Mouse (Mus musculus): ENCODE data around the gene Inhbb. TPM values are rescaled to one million over a fixed set of nuclear protein-coding genes. Genes with fewer than 3 reads are reported as not detected.

Gene Inhbb
- 0.32 and 0.36 TPM in 2 replicates for polyA plus RNA-seq (2015; fragmentation: Nextera tagmentation; extraction: Ambion mirVana)

DNA sequence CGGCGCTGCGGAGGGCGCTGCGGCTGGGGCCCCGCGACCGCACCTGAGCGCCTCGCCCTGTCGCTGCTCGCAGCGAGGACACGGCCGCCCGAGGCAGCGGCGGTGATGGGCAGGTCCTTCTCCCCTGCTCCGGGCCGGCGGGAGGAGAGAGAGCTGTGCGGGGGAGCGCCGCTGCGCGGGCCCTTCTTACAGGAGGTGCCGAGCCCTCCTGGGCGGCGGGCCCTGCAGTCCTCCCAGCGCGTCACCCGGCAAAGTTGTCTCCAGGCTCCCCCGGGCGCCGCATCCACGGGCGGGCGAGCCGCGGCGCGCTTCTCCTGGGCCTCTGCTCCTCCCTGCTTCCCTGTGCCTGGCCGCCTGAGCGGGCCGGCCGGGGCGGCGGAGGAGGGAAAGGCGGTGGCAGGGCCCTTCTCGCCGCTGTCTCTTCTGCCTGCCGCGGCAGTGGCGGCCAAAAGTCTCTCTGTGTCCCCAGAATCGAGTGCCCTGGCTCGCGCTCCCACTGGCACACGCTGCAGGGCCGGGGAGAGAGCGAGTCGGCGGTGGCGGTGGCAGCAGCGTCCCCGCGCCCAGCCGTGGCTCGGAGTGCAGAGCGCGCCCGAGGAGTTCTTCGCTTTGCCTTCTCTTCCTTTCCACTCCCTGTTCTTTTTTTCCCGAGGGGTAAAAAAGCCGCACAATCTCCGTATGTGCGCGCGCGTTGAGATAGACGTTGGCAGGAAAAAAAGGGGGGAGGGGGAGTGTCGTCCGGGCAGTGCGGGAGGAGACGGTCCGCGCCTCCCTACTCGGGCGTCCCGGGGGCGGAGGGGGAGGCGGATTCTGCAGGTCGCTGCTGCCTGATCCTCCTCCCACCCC, at the start of gene Inhbb:
Gene Inhbb (minus strand): TSS at position 673 of the 846 bp plus-strand sequence.
- H3K4me2 ChIP-seq (replicated peaks; ENCODE audit: low read depth, low read length) = peak within 1 kb of the TSS; percentile 97
- under 1% methylated on average over 83 of the region's 92 CpGs for WGBS
- H3K27ac ChIP-seq (ENCODE audit: low read length) = no peak within 1 kb of the TSS
- ATAC-seq (ENCODE audit: low FRiP score, low TSS enrichment) = peak; percentile 52
- peak within 1 kb of the TSS; percentile 48 for H3K9ac ChIP-seq (replicated peaks; ENCODE audit: low read length)
- H3K36me3 ChIP-seq (ENCODE audit: insufficient read depth, low read length) = no peaks in the 10 kb centered on the region
- peaks cover 16% of the 10 kb centered on the region for H3K4me1 ChIP-seq (ENCODE audit: insufficient read depth, low read length)
- no peaks in the 10 kb centered on the region for H3K9me3 ChIP-seq (ENCODE audit: low read length)
- peaks cover 74% of the 10 kb centered on the region for H3K27me3 ChIP-seq (ENCODE audit: insufficient read depth, low read length)
- peak within 1 kb of the TSS; percentile 68 for H3K4me3 ChIP-seq (ENCODE audit: low read length)

GRCm38 (mm10) chr1:119463386-119463785, 41.3 kb upstream of the Inhbb start:
- H3K36me3 ChIP-seq (ENCODE audit: insufficient read depth, low read length) = no peaks in the 10 kb centered on the region
- ATAC-seq (ENCODE audit: low FRiP score, low TSS enrichment) = 0 out of 2 replicates have a peak, but pooled peaks have one; percentile 24
- H3K4me1 ChIP-seq (ENCODE audit: insufficient read depth, low read length) = no peaks in the 10 kb centered on the region
- no peak overlapping the region for H3K27ac ChIP-seq (ENCODE audit: low read length)
- no peak overlapping the region for H3K4me3 ChIP-seq (ENCODE audit: low read length)
- 40% methylated on average over 2 of the region's 2 CpGs for WGBS
- no peak overlapping the region for H3K9ac ChIP-seq (replicated peaks; ENCODE audit: low read length)
- no peaks in the 10 kb centered on the region for H3K9me3 ChIP-seq (ENCODE audit: low read length)
- no peak overlapping the region for H3K4me2 ChIP-seq (replicated peaks; ENCODE audit: low read depth, low read length)
- H3K27me3 ChIP-seq (ENCODE audit: insufficient read depth, low read length) = no peaks in the 10 kb centered on the region

GRCm38 (mm10) chr1:119460062-119460461, 38.0 kb upstream of the Inhbb start:
- ATAC-seq (ENCODE audit: low FRiP score, low TSS enrichment) = no peak
- H3K9me3 ChIP-seq (ENCODE audit: low read length) = no peaks in the 10 kb centered on the region
- no peak overlapping the region for H3K9ac ChIP-seq (replicated peaks; ENCODE audit: low read length)
- H3K4me1 ChIP-seq (ENCODE audit: insufficient read depth, low read length) = peaks cover 15% of the 10 kb centered on the region
- WGBS = 79% methylated on average over 2 of the region's 2 CpGs
- no peaks in the 10 kb centered on the region for H3K36me3 ChIP-seq (ENCODE audit: insufficient read depth, low read length)
- H3K4me2 ChIP-seq (replicated peaks; ENCODE audit: low read depth, low read length) = no peak overlapping the region
- no peak overlapping the region for H3K4me3 ChIP-seq (ENCODE audit: low read length)
- peaks cover 4% of the 10 kb centered on the region; the same call in 1 of the 2 replicates for H3K27me3 ChIP-seq (ENCODE audit: insufficient read depth, low read length)
- H3K27ac ChIP-seq (ENCODE audit: low read length) = no peak overlapping the region

DNA sequence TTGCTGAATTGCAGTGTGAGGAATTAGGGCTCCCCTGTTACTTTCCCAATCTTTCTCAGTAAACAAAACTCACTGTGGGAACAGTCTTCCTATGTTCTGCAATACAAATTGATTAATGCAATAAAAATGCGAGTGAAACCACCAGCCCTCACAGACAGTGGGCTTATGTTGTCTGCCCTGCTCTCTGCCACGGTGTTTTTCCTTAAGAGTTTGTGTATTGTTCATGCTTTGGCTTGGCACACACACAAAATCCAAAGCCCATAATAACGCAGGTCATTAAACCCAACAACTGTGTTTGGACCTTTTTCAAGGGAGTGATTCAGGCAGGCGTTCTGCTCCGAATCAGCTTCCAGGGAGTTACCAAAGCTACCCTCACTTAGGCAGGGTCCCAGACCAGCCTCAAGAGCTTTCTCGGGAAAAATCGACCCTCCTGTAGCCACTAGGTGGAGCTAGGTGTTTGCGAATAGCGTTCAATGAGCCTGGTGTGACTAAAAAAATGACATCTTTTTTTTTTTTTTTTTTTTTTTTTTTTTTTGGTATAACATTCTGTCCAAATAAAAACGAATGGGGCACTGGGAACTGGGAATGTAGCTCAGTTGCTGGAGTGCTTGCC, 36.1 kb upstream of the Inhbb start:
- no peak overlapping the region for H3K4me3 ChIP-seq (ENCODE audit: low read length)
- no peaks in the 10 kb centered on the region for H3K36me3 ChIP-seq (ENCODE audit: insufficient read depth, low read length)
- no peak overlapping the region for H3K9ac ChIP-seq (replicated peaks; ENCODE audit: low read length)
- peaks cover 15% of the 10 kb centered on the region for H3K4me1 ChIP-seq (ENCODE audit: insufficient read depth, low read length)
- 10% methylated on average over 10 of the region's 10 CpGs for WGBS
- no peak for ATAC-seq (ENCODE audit: low FRiP score, low TSS enrichment)
- peaks cover 4% of the 10 kb centered on the region; the same call in 1 of the 2 replicates for H3K27me3 ChIP-seq (ENCODE audit: insufficient read depth, low read length)
- H3K4me2 ChIP-seq (replicated peaks; ENCODE audit: low read depth, low read length) = no peak overlapping the region
- H3K9me3 ChIP-seq (ENCODE audit: low read length) = no peaks in the 10 kb centered on the region
- H3K27ac ChIP-seq (ENCODE audit: low read length) = no peak overlapping the region

DNA sequence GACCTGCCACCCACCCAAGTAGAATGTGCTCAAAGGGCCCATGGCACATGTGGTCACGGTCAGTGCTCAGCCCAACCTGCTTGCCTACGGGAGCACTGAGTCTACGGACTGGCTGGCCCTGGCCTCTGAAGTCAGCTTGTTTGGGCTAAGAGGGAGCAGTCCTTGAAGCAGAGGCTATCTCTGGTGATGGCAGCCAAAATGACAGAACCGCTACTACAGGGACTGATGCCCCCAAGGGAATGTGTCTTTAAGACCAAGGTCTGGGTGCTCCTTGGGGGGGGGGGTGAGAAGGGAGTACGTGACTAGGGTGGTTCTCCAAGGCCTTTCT, 35.4 kb upstream of the Inhbb start:
- Histone ChIP-seq H3K9ac (replicated peaks; ENCODE audit: low read length) (no peak overlapping the region), H3K4me3 (ENCODE audit: low read length) (peak overlapping the region; percentile 33), H3K4me2 (replicated peaks; ENCODE audit: low read depth, low read length) (peak overlapping the region; percentile 51), H3K4me1 (ENCODE audit: insufficient read depth, low read length) (peaks cover 15% of the 10 kb centered on the region), H3K36me3 (ENCODE audit: insufficient read depth, low read length) (no peaks in the 10 kb centered on the region), H3K9me3 (ENCODE audit: low read length) (no peaks in the 10 kb centered on the region), H3K27me3 (ENCODE audit: insufficient read depth, low read length) (peaks cover 4% of the 10 kb centered on the region; the same call in 1 of the 2 replicates), H3K27ac (ENCODE audit: low read length) (no peak overlapping the region)
- ATAC-seq (ENCODE audit: low FRiP score, low TSS enrichment) = peak; percentile 66
- 12% methylated on average over 5 of the region's 5 CpGs for WGBS

DNA sequence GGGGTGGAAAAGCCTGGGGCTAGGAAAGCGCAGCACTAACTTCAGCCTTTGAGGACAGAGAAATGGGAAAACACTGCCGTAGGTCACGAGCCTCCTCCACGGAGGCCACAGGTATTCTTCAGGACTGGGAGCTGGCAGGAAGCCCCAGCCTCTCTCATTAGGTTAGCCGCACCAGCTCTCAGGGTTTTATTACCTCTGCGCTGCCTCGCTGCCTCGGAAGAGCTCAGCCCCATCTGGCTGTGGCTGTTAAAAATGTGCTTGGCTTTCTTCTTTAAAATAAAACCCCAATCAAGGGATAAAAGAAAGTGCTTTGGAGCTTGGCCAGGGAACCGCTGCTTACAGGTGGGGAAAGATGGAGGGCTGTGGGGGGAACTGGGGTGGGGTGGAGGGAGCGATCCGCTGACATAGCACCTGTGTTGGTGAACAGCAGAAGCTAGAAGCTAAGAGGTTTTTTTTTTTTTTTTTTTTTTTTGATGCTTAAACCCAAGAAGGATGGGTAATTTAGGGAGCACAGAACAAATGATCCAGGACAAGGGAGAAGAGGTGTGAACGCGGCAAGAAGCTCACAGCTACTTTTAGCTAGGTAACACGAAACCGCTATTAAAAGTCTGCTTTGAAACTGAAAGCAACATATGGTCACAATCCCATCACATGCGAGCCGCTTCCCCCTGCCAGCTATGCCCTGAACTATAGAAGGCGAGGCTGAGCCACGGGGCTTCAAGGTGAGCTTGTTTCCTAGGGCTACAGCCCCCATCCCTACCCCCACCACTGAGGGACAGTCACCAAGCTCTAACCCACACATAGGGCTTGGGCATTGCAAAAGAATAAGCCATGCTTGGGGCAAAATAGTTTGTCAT, 34.9 kb upstream of the Inhbb start:
- ATAC-seq (ENCODE audit: low FRiP score, low TSS enrichment) = peak; percentile 55
- Histone ChIP-seq H3K9ac (replicated peaks; ENCODE audit: low read length) (0 out of 2 replicates have a peak overlapping the region, but pooled peaks have one; percentile 46), H3K36me3 (ENCODE audit: insufficient read depth, low read length) (no peaks in the 10 kb centered on the region)

DNA sequence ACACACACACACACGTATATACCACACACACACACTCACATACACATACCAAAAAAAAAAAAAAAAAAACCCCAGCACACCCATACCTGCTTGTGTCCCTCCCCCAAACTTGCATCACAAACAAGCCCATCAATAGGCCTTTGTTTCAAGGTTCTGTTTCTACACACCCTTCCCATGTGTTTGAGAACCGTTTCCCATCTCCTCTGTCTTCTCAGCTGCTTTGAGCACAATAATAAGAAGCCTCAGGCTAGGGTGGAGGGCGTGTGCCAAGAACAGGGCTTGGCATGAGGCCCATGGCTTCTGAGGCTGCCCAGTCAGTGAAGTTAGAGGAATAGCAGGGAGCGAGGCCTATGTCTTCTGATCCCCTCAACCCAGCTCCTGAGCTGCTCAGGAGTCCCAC, 31.7 kb upstream of the Inhbb start:
- no peaks in the 10 kb centered on the region for H3K9me3 ChIP-seq (ENCODE audit: low read length)
- ATAC-seq (ENCODE audit: low FRiP score, low TSS enrichment) = no peak
- H3K27ac ChIP-seq (ENCODE audit: low read length) = no peak overlapping the region
- H3K4me3 ChIP-seq (ENCODE audit: low read length) = no peak overlapping the region
- H3K4me1 ChIP-seq (ENCODE audit: insufficient read depth, low read length) = peaks cover 15% of the 10 kb centered on the region
- peaks cover 4% of the 10 kb centered on the region; the same call in 1 of the 2 replicates for H3K27me3 ChIP-seq (ENCODE audit: insufficient read depth, low read length)
- H3K36me3 ChIP-seq (ENCODE audit: insufficient read depth, low read length) = no peaks in the 10 kb centered on the region
- 68% methylated on average over 3 of the region's 4 CpGs for WGBS
- no peak overlapping the region for H3K9ac ChIP-seq (replicated peaks; ENCODE audit: low read length)
- H3K4me2 ChIP-seq (replicated peaks; ENCODE audit: low read depth, low read length) = no peak overlapping the region

More for the DNA sequence above, 34.9 kb upstream of the Inhbb start:
- no peaks in the 10 kb centered on the region for H3K9me3 ChIP-seq (ENCODE audit: low read length)
- H3K4me2 ChIP-seq (replicated peaks; ENCODE audit: low read depth, low read length) = peak overlapping the region; percentile 51
- peaks cover 4% of the 10 kb centered on the region; the same call in 1 of the 2 replicates for H3K27me3 ChIP-seq (ENCODE audit: insufficient read depth, low read length)
- 4% methylated on average over 19 of the region's 19 CpGs for WGBS
- no peak overlapping the region for H3K27ac ChIP-seq (ENCODE audit: low read length)
- H3K4me1 ChIP-seq (ENCODE audit: insufficient read depth, low read length) = peaks cover 15% of the 10 kb centered on the region
- peak overlapping the region; percentile 33 for H3K4me3 ChIP-seq (ENCODE audit: low read length)

GRCm38 (mm10) chr1:119451417-119451816, 29.4 kb upstream of the Inhbb start:
- ATAC-seq (ENCODE audit: low FRiP score, low TSS enrichment) = no peak
- 34% methylated on average over 10 of the region's 10 CpGs for WGBS
- Histone ChIP-seq H3K4me1 (ENCODE audit: insufficient read depth, low read length) (peaks cover 6% of the 10 kb centered on the region), H3K27ac (ENCODE audit: low read length) (no peak overlapping the region), H3K4me2 (replicated peaks; ENCODE audit: low read depth, low read length) (no peak overlapping the region), H3K4me3 (ENCODE audit: low read length) (no peak overlapping the region), H3K9me3 (ENCODE audit: low read length) (no peaks in the 10 kb centered on the region), H3K36me3 (ENCODE audit: insufficient read depth, low read length) (no peaks in the 10 kb centered on the region), H3K27me3 (ENCODE audit: insufficient read depth, low read length) (peaks cover 4% of the 10 kb centered on the region; the same call in 1 of the 2 replicates), H3K9ac (replicated peaks; ENCODE audit: low read length) (no peak overlapping the region)

GRCm38 (mm10) chr1:119450651-119451345, 28.8 kb upstream of the Inhbb start:
- H3K27ac ChIP-seq (ENCODE audit: low read length) = no peak overlapping the region
- no peak overlapping the region for H3K4me3 ChIP-seq (ENCODE audit: low read length)
- no peaks in the 10 kb centered on the region; the same call in 1 of the 2 replicates for H3K27me3 ChIP-seq (ENCODE audit: insufficient read depth, low read length)
- no peak overlapping the region for H3K9ac ChIP-seq (replicated peaks; ENCODE audit: low read length)
- 80% methylated on average over 10 of the region's 10 CpGs for WGBS
- peaks cover 4% of the 10 kb centered on the region; the same call in 1 of the 2 replicates for H3K4me1 ChIP-seq (ENCODE audit: insufficient read depth, low read length)
- no peak overlapping the region for H3K4me2 ChIP-seq (replicated peaks; ENCODE audit: low read depth, low read length)
- ATAC-seq (ENCODE audit: low FRiP score, low TSS enrichment) = no peak
- no peaks in the 10 kb centered on the region for H3K36me3 ChIP-seq (ENCODE audit: insufficient read depth, low read length)
- no peaks in the 10 kb centered on the region for H3K9me3 ChIP-seq (ENCODE audit: low read length)

Data from kidney, embryonic 16.5 days (tissue).